Mouse (Mus musculus): ENCODE measurements around the gene Dnah17.

Gene Dnah17

DNA sequence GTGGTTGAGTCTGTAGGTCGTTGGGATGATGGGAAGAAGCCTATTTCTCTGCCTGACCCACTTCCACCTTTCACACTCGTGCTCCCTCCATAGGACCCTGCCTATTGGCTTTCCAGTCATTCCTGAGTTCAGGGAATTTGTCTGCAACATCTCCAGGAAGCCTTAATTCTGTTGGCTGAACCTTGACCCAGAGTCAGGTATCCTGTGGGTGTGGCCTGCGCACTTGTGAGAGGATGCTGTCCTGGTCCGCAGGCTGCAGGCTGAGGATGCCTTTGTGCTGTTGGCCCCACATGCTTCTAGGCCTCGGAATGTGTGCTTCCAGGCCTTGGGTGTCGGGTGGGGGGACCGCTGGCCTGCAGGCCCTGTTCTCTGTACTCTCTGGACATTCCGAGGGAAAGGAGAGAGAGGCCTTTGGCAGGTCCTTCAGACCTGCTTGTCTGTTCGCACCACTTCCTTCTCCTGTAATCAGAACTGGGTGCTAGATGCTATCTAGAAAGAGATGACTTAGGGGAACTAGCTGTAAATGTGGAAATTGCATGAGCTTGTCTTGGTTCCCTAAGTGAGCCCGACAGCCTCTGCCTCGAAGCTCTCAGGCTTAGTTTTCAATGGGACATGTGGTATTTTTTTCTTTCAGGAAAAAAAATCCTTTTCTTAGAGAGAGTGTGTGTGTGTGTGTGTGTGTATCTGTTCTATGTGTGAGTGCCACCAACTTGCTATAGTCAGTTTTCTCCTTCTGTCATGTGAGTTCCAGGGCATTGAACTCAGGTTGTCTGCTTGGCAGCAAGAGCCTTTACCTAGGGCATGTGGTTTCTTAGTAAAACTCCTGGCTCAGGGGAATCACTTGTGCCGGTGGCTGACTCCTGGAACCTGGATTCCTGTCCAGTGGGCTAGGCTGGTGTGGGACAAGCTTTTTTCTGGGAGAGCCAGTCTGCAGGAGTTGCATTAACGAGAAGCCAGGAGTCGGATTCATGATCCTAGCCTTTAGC is 137.0 kb downstream of the Dnah17 start:
- no peak for DNase-seq

DNA sequence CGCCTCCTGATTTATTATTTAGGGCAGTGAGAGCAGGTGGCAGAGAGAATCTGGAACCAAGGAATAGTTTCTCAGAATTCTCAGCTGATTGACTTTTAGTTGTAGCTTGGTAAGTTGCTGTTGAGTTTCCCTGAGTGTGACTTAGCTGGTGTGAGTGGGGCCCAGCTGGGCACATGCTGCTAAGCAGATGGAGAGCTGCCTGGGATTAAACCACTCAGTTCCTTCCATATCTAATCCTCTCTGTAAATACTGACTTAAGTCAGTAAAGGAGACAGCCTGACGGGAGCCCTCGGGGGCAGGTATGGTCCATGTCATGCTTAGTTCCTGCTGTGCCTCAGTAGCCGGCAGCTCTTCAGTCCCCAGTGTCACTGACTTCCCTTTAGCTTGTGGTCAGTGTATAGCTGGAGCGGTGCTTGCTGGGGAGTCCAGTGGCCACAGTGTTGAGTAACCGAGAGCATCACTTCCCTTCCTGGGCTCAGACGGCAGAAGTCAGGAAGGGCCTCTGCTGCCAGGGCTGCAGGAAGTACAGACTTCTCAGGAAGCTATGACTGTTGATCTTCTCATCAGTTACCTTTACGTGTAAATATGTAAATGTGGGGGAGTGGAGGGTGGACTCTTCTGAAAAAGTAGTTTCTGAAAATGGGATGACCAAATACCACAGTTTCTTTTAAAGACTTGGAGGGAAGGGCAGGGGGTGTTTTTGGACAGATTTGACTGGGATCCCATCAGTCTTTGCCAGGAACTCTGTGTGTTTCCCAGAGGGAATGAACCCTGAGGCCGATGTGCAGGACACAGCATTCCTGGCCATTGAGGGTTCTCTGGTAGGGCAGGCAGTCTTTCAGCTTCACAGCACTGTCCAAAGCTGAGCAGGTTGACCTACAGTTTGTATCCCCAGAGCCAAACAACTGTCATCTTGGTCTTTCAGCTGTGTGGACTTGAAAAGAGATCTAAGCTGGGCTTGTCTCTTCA is 138.6 kb downstream of the Dnah17 start:
- DNase-seq = no peak

DNA sequence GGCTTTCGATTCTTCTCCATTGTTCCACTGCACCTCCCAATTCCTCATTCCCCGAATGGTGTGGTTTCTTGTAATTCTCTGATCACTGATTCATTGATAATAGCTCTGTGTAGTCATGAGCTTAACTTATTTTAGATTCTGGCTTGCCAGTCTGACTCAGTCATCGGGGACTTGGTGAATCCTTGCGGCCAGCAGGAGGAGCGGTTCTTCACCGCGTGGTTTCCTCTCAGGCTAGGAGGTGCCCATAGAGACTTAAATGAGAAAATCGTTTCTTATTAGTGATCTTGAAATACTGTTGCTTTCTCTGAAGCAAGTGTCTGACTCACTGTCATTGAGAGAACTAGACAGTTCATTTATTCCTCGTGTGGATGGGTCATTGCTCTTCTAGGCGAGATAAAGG is 140.5 kb downstream of the Dnah17 start:
- DNase-seq = no peak

DNA sequence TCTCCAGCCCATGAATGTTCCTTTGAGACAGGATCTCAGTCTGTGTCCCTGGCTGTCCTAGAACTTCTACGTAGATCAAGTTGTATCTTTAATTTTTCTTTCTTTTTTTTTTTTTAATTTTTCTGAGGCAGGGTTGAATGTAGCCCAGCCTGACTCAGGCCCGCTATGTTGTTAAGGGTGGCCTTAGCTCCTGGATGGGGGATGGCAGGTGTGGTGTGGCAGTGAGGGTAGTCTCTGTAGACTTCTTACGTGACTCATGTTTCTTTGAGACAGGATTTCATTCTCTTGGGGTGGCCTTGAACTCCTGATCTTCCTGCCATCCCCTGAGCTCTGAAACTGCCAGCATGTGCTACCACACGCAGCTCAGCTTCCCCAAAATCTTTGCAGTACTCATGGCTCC is 141.2 kb downstream of the Dnah17 start:
- no peak for DNase-seq

DNA sequence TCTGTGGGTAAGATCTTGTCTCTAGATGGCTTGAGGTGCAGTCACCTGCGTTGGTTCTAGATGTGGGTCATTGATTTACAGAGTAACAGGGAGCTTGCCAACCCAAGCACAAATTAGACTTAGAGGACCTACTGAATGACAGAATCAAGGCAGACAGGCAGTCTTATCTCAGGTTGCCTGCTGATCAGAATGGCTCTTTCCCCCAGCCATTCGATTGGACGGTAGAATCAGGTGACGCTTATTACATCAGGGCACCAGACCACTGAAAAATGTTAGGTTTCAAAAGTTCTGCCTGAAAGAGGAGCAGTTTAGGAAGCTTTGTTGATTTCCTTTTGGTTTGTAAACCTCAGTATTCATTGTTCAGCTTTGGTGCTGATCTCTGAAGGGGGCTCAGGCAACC is 142.5 kb downstream of the Dnah17 start:
- no peak for DNase-seq

GRCm38 (mm10) chr11:117987032-117987451 is 143.4 kb downstream of the Dnah17 start:
- no peak for DNase-seq

DNA sequence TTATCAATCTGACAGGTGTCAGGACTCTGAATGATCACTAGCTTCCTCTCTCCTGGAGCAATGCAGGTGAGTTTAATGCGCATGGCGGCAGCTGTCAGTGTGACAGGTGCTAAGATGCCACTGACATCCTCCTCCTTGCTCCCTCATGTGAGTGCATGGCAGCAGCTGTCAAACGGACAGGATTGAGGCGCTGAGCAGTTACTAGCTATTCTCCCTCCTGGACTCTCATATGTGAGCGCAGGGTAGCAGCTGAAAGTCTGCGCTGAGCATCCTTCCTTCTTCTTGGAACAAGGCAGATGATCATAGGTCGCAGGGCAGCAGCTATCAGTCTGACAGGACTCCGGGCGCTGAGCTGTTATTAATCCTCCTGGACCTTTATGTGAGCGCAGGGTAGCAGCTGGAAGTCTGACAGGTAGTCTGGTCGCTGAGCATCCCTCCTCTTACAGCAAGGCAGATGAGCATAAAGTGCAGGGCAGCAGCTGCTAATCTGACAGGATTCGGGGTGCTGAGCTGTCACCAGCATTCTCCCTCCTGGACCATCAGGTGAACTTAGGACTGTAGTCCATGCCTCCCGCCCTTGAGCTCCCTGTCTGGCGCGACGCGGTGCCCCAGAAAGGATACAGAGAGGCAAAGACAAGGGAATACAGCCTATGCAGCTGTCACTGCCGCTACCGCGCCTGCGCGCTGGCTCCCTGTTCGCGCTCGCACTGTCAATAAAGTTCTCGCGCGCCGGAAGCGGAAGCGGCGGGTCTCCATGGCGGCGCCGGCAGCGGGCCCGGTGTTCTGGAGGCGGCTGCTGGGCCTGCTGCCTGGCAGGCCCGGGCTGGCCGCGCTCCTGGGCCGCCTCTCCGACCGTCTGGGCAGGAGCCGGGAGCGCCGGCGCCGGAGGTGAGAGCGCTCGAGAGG is 144.1 kb downstream of the Dnah17 start, which contains the start of gene Pgs1:
TSS of gene Pgs1 (plus strand) at position 167 of the 906 bp plus-strand sequence.
- peak; percentile 92 to 93 for DNase-seq

DNA sequence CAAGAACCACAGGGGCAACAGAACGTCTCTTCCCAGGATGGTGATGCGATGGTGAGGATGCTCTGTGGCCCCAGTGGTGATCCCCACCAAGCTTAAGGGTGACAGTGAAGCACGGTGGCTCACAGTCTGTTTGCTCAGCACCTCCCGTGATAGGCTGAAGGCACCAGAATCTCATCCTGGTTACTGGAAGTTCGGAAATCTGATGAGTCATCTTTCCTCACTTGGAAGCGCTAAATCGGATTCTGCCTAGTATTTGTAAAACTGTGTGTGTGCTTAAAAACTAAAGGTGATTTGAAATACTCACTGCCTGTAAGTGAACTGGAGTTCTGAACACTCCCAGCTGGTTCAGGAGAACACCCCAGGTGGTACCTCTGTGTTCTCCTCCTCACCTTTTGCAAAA is 146.7 kb downstream of the Dnah17 start:
- no peak for DNase-seq

GRCm38 (mm10) chr11:117982426-117982825 is 148.0 kb downstream of the Dnah17 start:
- DNase-seq = no peak

- no peak for DNase-seq
Observed at GRCm38 (mm10) chr11:117979388-117979787, 151.0 kb downstream of the Dnah17 start.

DNA sequence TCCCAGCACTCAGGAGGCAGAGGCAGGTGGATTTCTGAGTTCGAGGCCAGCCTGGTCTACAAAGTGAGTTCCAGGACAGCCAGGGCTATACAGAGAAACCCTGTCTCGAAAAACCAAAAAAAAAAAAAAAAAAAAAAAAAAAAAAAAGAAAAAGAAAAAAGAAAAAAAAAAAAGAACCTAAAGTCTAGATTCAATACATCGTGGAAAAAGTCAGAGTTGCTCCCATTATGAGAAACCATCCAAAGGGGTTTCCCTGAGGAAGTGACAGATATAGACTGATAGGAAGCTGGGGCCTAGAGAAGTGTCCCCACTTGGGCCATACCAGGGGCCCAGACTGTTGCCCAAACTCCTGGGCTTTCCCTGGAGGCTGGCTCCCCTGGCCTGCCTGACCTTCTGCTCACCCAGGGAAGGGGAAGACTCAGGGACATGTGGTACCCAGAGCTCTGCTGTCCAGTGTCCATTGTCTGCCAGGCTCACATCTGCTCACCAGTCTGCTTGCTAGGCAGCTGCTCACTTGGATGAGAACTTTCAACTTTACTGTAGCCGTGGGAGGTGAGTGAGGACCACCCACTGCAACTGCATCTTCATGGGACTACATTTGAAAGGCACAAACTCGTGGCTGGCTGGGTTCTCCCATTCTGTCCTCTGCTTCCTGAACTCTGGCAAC is 152.6 kb downstream of the Dnah17 start:
- DNase-seq = no peak

GRCm38 (mm10) chr11:117976081-117976582 is 154.3 kb downstream of the Dnah17 start:
- DNase-seq = peak in 1 of 2 experiments; percentile 31

DNA sequence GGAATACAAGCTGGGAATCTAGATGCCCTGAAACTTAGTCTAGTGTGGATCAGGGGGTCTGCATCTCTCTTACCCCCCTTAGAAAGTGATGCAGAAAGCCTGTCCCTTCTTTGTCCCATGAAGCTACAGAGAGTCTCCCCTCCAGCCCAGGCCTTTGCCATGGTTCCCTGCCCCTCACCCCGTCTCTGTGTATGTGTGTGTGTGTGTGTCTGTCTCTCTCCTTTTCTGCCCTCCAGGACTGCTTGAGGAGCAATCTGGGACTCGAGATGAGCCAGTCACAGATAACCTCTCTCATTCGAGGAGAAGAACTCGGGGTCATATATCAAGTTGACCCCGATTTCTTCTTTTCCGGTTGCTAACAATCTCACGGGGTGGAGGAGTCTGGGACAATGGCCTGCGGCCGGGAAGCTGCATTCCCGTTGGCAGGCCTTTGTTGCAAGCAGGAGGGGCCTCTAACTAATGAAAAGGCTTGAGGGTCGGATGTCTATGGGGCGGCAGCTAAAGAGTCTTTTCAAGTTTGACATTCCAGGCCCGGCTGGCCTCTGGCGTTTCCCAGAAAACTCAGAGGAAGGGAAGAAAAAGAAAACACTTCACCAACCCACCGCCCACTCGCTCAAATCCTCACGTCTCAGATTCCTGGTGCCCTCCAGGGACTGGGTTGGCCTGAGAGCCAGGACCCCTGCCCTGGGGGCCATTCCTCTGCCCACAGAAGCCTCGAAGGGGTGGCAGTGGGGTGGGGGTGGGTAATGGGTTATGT is 155.0 kb downstream of the Dnah17 start:
- DNase-seq = peak in 1 of 2 experiments; percentile 15

DNA sequence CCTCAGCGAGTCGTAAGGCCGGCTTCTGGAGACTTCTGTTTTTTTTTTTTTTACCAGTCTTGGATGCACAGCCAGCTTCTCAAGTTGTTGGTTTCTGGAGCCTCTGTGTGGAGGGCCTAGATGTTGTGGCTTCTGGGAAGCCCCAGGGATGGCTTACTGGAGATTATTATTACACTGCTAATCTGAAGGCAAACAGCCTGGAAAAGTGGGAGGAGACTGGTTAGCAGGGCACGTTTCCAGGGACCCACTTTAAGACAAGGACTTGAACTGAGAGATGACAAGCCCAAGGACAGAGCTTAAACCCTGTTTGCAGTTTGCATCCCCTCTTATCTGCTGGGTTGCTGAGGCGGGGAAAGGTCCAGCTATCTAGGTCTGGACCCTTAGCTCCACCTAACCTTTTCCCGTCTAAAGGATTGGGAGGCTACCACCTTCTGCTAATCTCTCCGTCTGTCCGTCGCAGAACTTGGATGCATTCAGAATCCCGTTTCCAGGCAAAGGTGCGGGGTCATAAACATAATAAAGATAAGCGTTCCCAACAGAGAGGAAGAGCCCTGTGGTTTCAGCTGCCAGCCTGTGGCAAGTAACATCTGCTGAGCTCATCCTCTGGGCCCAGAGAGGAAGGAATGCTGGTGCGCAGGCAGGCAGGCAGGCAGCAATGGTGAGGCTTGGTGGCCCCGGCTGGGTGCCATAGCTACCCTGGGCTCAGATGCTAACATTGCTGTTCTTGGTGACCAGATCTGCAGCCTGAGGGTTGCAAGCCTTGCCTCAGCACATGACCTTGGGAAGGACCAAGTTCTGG is 155.9 kb downstream of the Dnah17 start:
- DNase-seq = peak in 1 of 2 experiments; percentile 68

DNA sequence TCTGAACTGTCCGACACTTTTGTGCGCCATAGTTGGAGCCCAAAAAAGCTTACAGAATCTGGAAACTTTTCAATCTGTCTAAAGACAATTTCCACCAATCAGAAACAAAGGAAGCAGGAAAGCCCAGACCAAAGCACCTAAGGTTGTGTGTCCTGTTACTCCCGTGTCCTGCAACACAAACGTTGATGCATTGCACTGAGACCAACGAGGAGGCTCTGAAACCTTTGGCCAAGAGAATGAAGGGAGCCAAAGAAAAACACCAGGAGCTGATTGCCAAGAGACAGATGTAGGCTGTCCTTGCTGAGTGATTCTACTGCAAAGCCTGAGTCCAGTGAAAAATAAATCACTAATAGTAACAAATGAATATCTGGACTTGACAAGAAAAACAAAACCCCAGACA is 156.9 kb downstream of the Dnah17 start:
- no peak for DNase-seq

GRCm38 (mm10) chr11:117972656-117973558 is 157.5 kb downstream of the Dnah17 start:
- DNase-seq = no peak

Data from thymus, postnatal 36 days (tissue).